Mouse (Mus musculus) lung, postnatal 0 days (tissue): ENCODE data around the gene Gpc2.

ENCODE experiments used
- CTCF ChIP-seq: IDR thresholded peaks from 2 replicates; pipeline ENCODE4 v1.5.1; 2016; ENCODE audit warnings: antibody characterized with exemption, mild to moderate bottlenecking
- EP300 ChIP-seq: IDR thresholded peaks from 2 replicates; pipeline ENCODE4 v1.6.1; 2016; ENCODE audit warnings: antibody characterized with exemption, mild to moderate bottlenecking, control low read depth

- TF ChIP-seq CTCF (peak; percentile 7; the same call in 1 of the 2 replicates), EP300 (no peak)
These were observed 17.1 kb downstream of the Gpc2 start for GRCm38 (mm10) chr5:138262582-138263240.
